Mouse (Mus musculus) T-helper 1 cell (primary cell): ENCODE data around the gene Prr29.
"Not testable (repeated sequence)": the region's sequence is repeated elsewhere in the genome, so short reads cannot be mapped to it uniquely, and the experiment has no call there.

Experiments used
- in situ Hi-C: fragments of 300-600 bp; cut with MboI, MseI; formaldehyde crosslinking; loops from one replicate; pipeline ENCODE4 v1.15.1; 2025; ENCODE audit warnings: high pct_unique_total_duplicates

Prr29 gene

GRCm38 (mm10) chr11:106355382-106356128 lies 9.7 kb upstream of the Prr29 start:
- in situ Hi-C loops: no loop called here

DNA sequence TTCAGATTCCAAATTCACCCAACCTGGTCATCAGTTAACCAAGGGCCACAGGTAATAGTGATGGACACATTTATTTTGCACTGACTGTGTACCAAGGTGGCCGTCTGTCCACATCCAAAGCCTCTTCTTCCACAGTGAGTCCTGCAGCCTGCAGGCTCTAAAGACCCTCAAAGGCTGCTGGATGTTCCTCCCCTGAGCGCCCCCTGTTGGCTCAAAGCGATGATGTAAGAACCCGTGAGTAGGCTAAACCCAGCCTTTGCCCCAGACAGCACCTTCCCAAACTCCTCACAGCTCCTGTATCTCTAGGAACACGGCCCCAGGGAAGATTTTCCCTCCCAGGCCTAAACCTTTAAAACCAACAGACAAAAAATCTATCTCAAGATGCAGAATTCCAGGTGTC lies 5.9 kb upstream of the Prr29 start:
- in situ Hi-C loops: no loop called here

- in situ Hi-C loops: no loop called here
These were observed 560 bp upstream of the Prr29 start for GRCm38 (mm10) chr11:106364712-106365111.

GRCm38 (mm10) chr11:106366316-106366715 lies 1.0 kb downstream of the Prr29 start:
- in situ Hi-C loops: no loop called here

- in situ Hi-C loops: no loop called here
These were observed 8.7 kb downstream of the Prr29 start for GRCm38 (mm10) chr11:106373998-106374397.

GRCm38 (mm10) chr11:106374559-106374958 lies 9.3 kb downstream of the Prr29 start:
- in situ Hi-C loops: no loop called here

DNA sequence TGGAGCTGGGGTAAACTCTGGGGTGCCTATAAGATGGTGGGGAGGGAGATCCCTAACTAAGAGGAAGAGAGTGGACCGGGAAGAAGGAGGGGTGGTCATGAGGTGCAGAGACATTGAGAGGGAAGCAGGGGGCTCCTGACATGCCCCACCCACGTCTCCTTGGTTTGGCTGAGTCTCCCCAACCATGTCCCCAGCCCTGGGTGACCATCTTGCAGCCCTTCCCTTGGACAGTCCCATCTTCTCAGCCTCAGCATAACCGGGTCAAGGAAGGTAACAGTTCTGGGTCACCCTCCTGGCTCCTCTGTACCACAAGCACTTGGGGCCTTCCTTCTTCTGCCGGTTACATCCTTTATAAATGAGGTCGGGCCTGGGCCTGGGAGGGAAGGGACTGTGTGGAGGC lies 9.7 kb downstream of the Prr29 start:
- in situ Hi-C loops: no loop called here

GRCm38 (mm10) chr11:106381011-106381410 lies 15.7 kb downstream of the Prr29 start:
- in situ Hi-C loops: no loop called here

GRCm38 (mm10) chr11:106381883-106382282 lies 16.6 kb downstream of the Prr29 start:
- in situ Hi-C loops: no loop called here

- in situ Hi-C loops: no loop called here
These were observed 17.2 kb downstream of the Prr29 start for GRCm38 (mm10) chr11:106382424-106382823.

DNA sequence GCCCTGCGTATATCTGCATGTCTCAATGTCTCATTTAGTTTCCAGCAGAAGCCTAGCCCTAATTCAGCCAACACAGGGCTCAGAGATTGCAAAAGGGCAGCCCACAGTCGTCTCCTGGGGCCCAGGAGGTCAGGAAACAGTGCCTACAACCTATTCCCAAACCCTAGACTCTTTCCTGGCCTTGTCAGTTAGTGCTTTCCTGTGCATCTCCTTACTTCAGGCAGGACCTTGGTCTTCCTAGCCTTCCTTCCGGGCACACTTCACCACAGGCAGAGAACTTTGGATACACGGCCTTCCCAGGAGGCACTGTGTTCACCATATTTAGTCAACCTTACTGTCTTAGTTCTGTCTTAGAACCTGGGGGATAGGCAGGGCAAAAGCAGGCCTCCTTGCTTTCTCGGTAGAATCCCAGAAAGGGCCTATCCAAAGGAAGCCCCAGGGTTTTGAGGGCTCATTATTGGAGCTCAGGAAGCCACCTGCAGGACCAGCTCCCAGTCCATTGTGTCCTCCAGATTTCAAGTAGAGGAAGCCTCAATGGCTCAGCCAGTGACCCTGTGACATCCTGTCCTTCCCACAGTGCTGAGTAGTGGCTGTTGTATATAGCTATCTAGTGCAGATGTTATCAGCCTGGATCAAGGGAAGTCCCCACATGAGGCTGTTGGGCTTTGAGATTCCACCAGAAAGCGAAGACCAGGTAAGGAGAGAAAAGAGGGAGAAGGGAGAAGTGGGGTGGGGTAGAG lies 17.9 kb downstream of the Prr29 start:
- in situ Hi-C loops: no loop called here

GRCm38 (mm10) chr11:106386409-106386808 lies 21.1 kb downstream of the Prr29 start:
- in situ Hi-C loops: no loop called here

GRCm38 (mm10) chr11:106387020-106387419 lies 21.7 kb downstream of the Prr29 start:
- in situ Hi-C loops: no loop called here

- in situ Hi-C loops: no loop called here
These were observed 22.5 kb downstream of the Prr29 start, which contains the start of gene Icam2 for GRCm38 (mm10) chr11:106387791-106388216. TSS of gene Icam2 (minus strand) at chr11:106388075.

DNA sequence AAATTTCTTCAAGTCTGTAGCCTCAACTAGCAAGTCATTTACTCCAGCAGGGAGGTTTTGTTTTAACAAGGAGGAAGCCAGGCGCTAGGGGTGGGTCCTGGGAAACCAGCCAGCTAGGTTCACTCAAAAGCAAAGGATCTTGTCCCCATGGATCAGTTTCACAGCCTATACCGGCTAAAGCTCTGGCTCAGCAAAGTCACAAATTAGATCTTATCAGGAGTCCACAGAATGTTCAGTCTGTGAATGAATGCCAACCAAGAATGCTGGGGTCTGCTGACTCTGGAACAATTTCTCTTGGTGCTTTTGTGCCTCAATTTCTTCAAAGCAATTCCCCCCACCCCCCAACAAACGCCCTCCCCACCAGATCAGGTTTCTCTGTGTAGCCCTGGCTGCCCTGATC lies 24.3 kb downstream of the Prr29 start:
- in situ Hi-C loops: no loop called here

DNA sequence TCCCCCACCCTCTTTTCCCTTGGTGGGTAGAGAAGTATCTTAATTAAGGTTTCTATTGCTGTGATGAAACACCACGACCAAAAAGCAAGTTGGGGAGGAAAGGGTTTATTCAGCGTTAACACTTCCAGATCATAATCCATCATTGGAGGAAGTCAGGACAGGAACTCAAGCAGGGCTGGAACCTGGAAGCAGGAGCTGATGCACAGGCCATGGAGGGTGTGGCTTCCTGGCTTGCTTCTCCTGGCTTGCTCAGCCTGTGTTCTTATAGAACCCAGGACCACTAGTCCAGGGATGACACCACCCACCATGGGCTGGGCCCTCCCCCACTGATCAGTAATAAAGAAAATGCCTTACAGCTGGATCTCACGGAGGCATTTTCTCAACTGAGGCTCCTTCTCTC lies 25.5 kb downstream of the Prr29 start:
- in situ Hi-C loops: no loop called here

GRCm38 (mm10) chr11:106391546-106392188 lies 26.4 kb downstream of the Prr29 start:
- in situ Hi-C loops: no loop called here

- in situ Hi-C loops: no loop called here
These were observed 27.5 kb downstream of the Prr29 start for GRCm38 (mm10) chr11:106392597-106393330.

DNA sequence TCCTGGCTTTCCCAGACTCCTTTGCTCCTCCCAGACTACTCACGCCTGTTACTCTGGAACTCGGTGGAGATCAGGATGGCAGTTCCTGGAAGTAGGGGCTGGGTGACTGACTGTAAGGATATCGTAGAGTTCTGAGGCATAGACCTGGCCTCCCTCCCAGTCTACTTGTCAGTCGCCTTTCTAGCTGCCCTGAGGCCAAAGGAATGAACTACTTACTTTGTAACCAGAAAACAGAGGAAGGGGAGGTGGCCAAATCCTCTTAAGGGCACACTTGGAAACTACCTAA lies 28.0 kb downstream of the Prr29 start:
- in situ Hi-C loops: no loop called here

- in situ Hi-C loops: not testable (repeated sequence)
These were observed 28.8 kb downstream of the Prr29 start for GRCm38 (mm10) chr11:106394055-106394454.

DNA sequence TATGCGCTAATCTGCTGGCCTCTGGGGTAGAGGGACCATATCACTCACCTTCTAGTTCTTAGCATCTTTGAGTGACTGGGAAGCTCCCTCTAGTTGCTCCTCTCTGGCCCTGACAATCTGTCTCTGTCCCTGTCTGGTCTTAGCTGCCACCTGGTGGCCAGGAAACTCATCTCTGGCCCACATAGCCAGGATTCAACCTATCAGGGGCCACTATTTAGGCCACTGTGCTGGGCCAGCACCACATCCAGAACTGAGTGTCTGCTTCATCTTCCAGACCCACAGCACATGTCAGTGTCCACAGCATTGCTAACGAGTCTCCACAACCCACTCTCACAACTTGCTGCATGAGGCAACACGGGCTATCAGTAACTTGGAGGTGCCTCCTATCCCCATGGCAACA lies 32.4 kb downstream of the Prr29 start:
- in situ Hi-C loops: no loop called here

DNA sequence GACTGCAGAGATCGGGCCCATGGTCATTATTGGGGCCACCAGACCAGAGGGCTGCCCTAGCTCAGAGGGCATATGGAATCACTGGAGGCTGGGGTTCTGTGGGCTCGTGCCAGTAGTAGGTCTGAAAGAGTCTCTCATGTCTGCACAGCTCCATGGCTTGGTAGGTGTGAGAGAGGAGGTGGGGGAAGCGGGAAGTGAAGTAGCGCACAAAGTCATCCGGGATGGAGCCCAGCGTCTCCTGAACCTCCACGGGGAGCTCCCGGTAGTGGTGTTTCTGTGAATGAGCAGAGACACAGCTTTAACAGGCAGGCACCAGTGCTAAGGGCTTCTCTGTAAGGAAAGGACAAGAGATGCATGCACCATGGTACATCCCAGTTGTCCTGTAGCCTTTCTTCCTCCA lies 33.2 kb downstream of the Prr29 start:
- in situ Hi-C loops: no loop called here
